Mouse (Mus musculus) liver, embryonic 15.5 days (tissue): ENCODE measurements around the gene Nxph4. TPM values are rescaled to one million over a fixed set of nuclear protein-coding genes. Genes with fewer than 3 reads are reported as not detected.

Experiments used
- ATAC-seq: fragments of 200-750 bp; cut with Nextera tagmentation; 2 replicates; pipeline ENCODE4 v1.8.0; 2017; ENCODE audit warnings: moderate number of reproducible peaks, mild to moderate bottlenecking, moderate library complexity; ENCODE audit not compliant: insufficient read depth
- H3K27ac ChIP-seq: fragments of 300-500 bp; sonication (generic); replicated peaks from 2 replicates; pipeline ENCODE4 v1.5.1; 2015; ENCODE audit warnings: mild to moderate bottlenecking, inconsistent platforms
- H3K27me3 ChIP-seq: fragments of 300-500 bp; sonication (generic); 2 replicates; pipeline ENCODE4 v1.6.1; 2015; ENCODE audit warnings: mild to moderate bottlenecking, inconsistent platforms
- H3K36me3 ChIP-seq: fragments of 300-500 bp; sonication (generic); replicated peaks from 2 replicates; pipeline ENCODE4 v1.6.1; 2015; ENCODE audit warnings: moderate library complexity, mild to moderate bottlenecking, inconsistent platforms
- H3K4me1 ChIP-seq: fragments of 300-500 bp; sonication (generic); replicated peaks from 2 replicates; pipeline ENCODE4 v1.6.1; 2015; ENCODE audit warnings: inconsistent platforms
- H3K4me2 ChIP-seq: fragments of 300-500 bp; sonication (generic); 2 replicates; pipeline ENCODE4 v1.6.1; 2015; ENCODE audit warnings: moderate library complexity, mild to moderate bottlenecking, inconsistent platforms
- H3K4me3 ChIP-seq: fragments of 300-500 bp; sonication (generic); replicated peaks from 2 replicates; pipeline ENCODE4 v1.5.1; 2015; ENCODE audit warnings: mild to moderate bottlenecking, inconsistent platforms
- H3K9ac ChIP-seq: fragments of 300-500 bp; sonication (generic); 2 replicates; pipeline ENCODE4 v1.6.1; 2015; ENCODE audit warnings: moderate library complexity, mild to moderate bottlenecking, inconsistent platforms
- H3K9me3 ChIP-seq: fragments of 300-500 bp; sonication (generic); replicated peaks from 2 replicates; pipeline ENCODE4 v1.6.1; 2016; ENCODE audit warnings: inconsistent platforms
- WGBS: fragments of 180-500 bp; shearing (Covaris S2); methylation state at CpG from one replicate; pipeline ENCODE4 v1.1.7; 2015; ENCODE audit warnings: mixed read lengths; ENCODE audit not compliant: insufficient replicate concordance; 5-methylcytosine and 5-hydroxymethylcytosine counted together
- polyA plus RNA-seq: library from polyadenylated mRNA; unstranded; fragments of >200 nt; fragmentation: Nextera tagmentation; extraction: Ambion mirVana; gene quantifications from 2 replicates; pipeline ENCODE4 v1.2.1, GENCODE M21; 2015

The Nxph4 gene
- polyA plus RNA-seq, 1 experiment from 2014 or later = not detected

DNA sequence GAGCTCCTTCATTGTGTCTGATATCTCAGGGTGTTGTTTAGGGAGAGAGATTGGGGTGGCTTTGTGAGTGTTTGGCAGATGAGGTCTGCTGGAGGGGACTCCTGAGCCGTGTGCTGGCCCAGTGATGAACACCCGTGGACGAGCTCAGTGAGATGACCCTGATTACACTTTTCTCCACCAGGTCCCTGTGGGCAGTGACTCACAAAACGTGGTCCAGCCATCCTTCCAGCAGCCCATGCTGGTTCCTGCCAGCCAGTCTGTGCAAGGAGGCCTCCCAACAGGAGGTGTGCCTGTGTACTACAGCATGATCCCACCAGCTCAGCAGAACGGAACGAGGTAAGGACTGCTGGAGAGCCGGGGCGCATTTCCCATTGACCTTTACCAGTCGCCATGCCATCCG lies 49.1 kb downstream of the Nxph4 start:
- H3K36me3 ChIP-seq = peaks cover 46% of the 10 kb centered on the region
- no peaks in the 10 kb centered on the region for H3K9me3 ChIP-seq
- H3K4me2 ChIP-seq = no peak overlapping the region
- H3K4me1 ChIP-seq = no peaks in the 10 kb centered on the region
- H3K9ac ChIP-seq = no peak overlapping the region
- 71% methylated on average over 10 of the region's 10 CpGs for WGBS
- H3K4me3 ChIP-seq = no peak overlapping the region
- no peak overlapping the region for H3K27ac ChIP-seq
- H3K27me3 ChIP-seq = no peaks in the 10 kb centered on the region
- ATAC-seq = no peak

DNA sequence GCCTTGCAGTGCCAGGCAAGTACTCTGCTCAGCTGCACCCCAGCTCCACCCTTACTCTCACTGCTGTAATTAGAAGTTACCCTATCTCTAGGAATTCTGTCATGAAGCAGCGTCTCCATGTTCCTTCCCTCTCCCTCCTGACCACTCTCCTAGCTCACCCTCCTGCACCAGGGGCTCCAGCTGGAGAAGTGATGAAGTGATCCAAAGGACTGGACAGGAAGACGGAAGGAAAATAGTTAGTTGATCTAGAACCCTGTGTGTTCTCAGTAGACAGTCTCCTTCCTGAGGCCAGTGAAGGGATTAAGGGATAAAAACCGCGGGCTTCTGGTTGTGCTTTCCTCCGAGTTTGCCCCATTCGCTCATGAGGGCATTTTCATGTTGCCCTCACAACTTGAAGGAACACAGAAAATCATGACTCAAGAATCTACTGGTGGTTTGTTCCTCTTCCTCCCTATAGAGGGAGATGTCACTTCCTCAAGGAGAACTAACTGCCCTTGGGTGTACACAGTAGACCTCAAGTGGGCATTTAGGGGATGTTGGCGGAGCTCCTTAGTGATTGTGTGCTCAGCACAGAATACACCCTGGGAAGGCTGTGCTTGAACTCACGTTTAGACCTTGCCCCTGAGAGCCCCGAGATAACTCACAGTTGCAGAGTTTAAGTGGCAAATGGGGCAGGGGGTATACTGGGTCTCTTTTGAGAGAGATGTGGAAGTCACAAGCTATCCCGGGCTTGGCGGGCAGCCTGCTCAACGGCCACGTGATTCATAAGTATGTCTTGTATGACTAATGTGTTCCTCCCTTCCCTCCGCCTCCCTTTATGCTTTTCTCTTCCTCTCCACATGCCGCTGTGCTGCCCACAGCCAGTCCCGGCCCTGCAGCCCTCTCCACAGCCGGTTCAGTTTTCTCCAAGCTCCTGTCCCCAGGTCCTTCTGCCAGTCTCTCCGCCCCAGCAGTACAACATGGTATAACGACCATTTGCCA lies 53.2 kb downstream of the Nxph4 start:
- Histone ChIP-seq H3K36me3 (peaks cover 32% of the 10 kb centered on the region), H3K27ac (peak overlapping the region; percentile 33; the same call in 1 of the 2 replicates), H3K4me3 (no peak overlapping the region), H3K4me1 (no peaks in the 10 kb centered on the region), H3K9ac (no peak overlapping the region), H3K27me3 (no peaks in the 10 kb centered on the region), H3K9me3 (no peaks in the 10 kb centered on the region), H3K4me2 (no peak overlapping the region)
- 63% methylated on average over 19 of the region's 19 CpGs for WGBS
- peak; percentile 38; the same call in 1 of the 2 replicates for ATAC-seq

DNA sequence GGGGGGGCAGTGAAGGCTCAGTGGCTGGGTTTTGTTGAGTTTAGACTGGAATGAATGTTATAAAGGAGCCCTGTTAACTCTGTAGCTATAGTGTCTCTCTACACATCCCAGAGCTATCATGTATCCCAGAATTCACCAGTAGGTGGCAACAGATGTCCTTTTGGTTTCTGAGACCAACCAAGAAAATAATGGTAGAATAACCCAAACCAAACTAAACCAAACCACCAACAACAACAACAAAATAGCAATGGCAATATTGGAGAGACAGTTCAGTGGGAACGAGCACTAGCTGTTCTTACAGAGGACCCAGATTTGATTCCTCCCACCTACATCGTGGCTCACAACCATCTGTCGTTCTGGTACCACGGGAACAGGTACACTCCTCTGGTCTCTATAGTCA lies 55.2 kb downstream of the Nxph4 start:
- H3K4me2 ChIP-seq = no peak overlapping the region
- H3K4me3 ChIP-seq = no peak overlapping the region
- ATAC-seq = no peak
- H3K36me3 ChIP-seq = peaks cover 25% of the 10 kb centered on the region; the same call in 1 of the 2 replicates
- H3K4me1 ChIP-seq = no peaks in the 10 kb centered on the region
- H3K27me3 ChIP-seq = no peaks in the 10 kb centered on the region
- no peak overlapping the region for H3K27ac ChIP-seq
- 88% methylated on average over 4 of the region's 4 CpGs for WGBS
- H3K9ac ChIP-seq = no peak overlapping the region
- H3K9me3 ChIP-seq = no peaks in the 10 kb centered on the region

DNA sequence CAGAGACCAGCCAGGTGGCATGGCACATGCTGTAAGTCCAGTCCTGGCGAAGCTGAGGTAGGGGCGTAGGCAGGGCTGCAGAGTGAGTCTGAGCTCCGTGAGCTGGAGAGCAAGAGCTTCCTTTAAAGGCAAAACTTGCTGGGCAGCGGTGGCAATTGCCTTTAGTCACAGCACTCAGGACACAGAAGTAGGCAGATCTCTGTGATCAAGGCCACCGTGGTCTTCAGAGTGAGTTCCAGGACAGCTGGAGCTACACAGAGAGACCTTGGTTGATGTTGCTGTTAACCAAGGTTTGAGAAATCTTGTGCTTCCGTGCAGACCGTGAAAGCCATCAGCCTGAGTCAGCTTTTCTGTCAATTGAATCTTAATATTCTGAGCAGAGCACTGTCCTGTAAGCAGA lies 57.1 kb downstream of the Nxph4 start:
- 78% methylated on average over 7 of the region's 7 CpGs for WGBS
- H3K4me2 ChIP-seq = no peak overlapping the region
- no peaks in the 10 kb centered on the region for H3K27me3 ChIP-seq
- H3K36me3 ChIP-seq = peaks cover 29% of the 10 kb centered on the region
- no peak overlapping the region for H3K9ac ChIP-seq
- H3K4me3 ChIP-seq = no peak overlapping the region
- H3K9me3 ChIP-seq = no peaks in the 10 kb centered on the region
- no peak for ATAC-seq
- no peak overlapping the region for H3K27ac ChIP-seq
- H3K4me1 ChIP-seq = no peaks in the 10 kb centered on the region

DNA sequence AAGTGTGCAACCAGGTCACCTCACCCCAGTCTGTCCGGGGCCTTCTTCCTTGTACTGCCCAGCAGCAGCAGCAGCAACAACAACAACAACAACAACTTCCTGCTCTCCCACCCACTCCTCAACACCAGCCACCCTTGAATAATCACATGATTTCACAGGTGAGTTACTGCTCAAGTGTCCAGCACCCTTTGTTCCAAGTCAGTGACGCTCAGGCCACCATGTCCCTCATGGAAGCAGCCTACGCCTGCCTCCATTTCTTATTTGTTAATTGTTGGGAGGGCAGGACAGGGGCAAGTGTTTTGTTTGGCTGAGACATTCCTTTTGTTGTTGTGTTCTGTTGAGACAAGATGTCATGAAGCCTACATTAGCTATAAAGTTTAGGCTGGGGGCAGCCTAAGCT lies 57.8 kb downstream of the Nxph4 start:
- Histone ChIP-seq H3K27ac (no peak overlapping the region), H3K9me3 (no peaks in the 10 kb centered on the region), H3K4me2 (no peak overlapping the region), H3K36me3 (peaks cover 34% of the 10 kb centered on the region), H3K4me1 (no peaks in the 10 kb centered on the region; the same call in 1 of the 2 replicates), H3K4me3 (no peak overlapping the region), H3K9ac (no peak overlapping the region), H3K27me3 (no peaks in the 10 kb centered on the region)
- no peak for ATAC-seq
- 82% methylated on average over 3 of the region's 3 CpGs for WGBS

Other genes starting within 250 kb of the Nxph4 start
- 7.9 and 8.0 TPM in 2 replicates for gene Mbd6, start 245.5 kb downstream of the Nxph4 start, polyA plus RNA-seq
- gene Mars, start 222.8 kb downstream of the Nxph4 start, polyA plus RNA-seq = 109 and 112 TPM in 2 replicates
- gene Arhgap9, start 212.6 kb downstream of the Nxph4 start, polyA plus RNA-seq = 14.1 and 14.9 TPM in 2 replicates
- gene Gli1, start 192.6 kb downstream of the Nxph4 start, polyA plus RNA-seq = 0.31 and 0.32 TPM in 2 replicates
- gene Inhbe, start 180.1 kb downstream of the Nxph4 start, polyA plus RNA-seq = 0.71 and 0.82 TPM in 2 replicates
- gene Inhbc, start 164.1 kb downstream of the Nxph4 start, polyA plus RNA-seq = 4.6 and 5.1 TPM in 2 replicates
- 14.4 and 15.0 TPM in 2 replicates for gene R3hdm2, start 154.2 kb downstream of the Nxph4 start, polyA plus RNA-seq
- gene Stac3, start 32.9 kb downstream of the Nxph4 start, polyA plus RNA-seq = 1.0 and 1.2 TPM in 2 replicates
- 20.7 and 42.1 TPM in 2 replicates for gene Ndufa4l2, start 19.6 kb downstream of the Nxph4 start, polyA plus RNA-seq
- gene Shmt2, start 12.1 kb downstream of the Nxph4 start, polyA plus RNA-seq = 138 and 159 TPM in 2 replicates
- gene Lrp1, start 86.6 kb upstream of the Nxph4 start, polyA plus RNA-seq = 23.2 and 31.1 TPM in 2 replicates
- gene Stat6, start 108.4 kb upstream of the Nxph4 start, polyA plus RNA-seq = 14.3 and 15.6 TPM in 2 replicates
- 5.3 and 5.7 TPM in 2 replicates for gene Nemp1, start 132.3 kb upstream of the Nxph4 start, polyA plus RNA-seq
- gene Nab2, start 134.0 kb upstream of the Nxph4 start, polyA plus RNA-seq = 2.9 and 3.5 TPM in 2 replicates
- 0.08 and 0.12 TPM in 2 replicates for gene Myo1a, start 170.6 kb upstream of the Nxph4 start, polyA plus RNA-seq
- 15.3 and 18.4 TPM in 2 replicates for gene Tac2, start 189.9 kb upstream of the Nxph4 start, polyA plus RNA-seq
- gene Zbtb39, start 205.0 kb upstream of the Nxph4 start, polyA plus RNA-seq = 0.82 and 0.97 TPM in 2 replicates
- 12.0 and 13.7 TPM in 2 replicates for gene Gpr182, start 217.2 kb upstream of the Nxph4 start, polyA plus RNA-seq
- 0.17 and 0.22 TPM in 2 replicates for gene Rdh1, start 225.2 kb upstream of the Nxph4 start, polyA plus RNA-seq
- gene Rdh16f1, start 225.2 kb upstream of the Nxph4 start, polyA plus RNA-seq = 0.13 and 0.17 TPM in 2 replicates
- gene Rdh9, start 241.8 kb upstream of the Nxph4 start, polyA plus RNA-seq = not detected in 2 replicates